Mouse (Mus musculus) megakaryocyte, embryonic 14.5 days (primary cell): Measurements from ENCODE around the gene Mrpl27. TPM values are rescaled to one million over a fixed set of nuclear protein-coding genes. Genes with fewer than 3 reads are reported as not detected.

Experiments
- H3K27me3 ChIP-seq: replicated peaks from 2 replicates; pipeline ENCODE3; 2012; ENCODE audit warnings: inconsistent platforms
- H3K36me3 ChIP-seq: replicated peaks from 2 replicates; pipeline ENCODE3; 2012; ENCODE audit warnings: low read length, inconsistent platforms, mixed read lengths
- H3K4me1 ChIP-seq: 2 replicates; pipeline ENCODE4 v1.6.1; 2012; ENCODE audit warnings: inconsistent platforms
- H3K4me3 ChIP-seq: replicated peaks from 2 replicates; pipeline ENCODE3; 2012; ENCODE audit warnings: moderate library complexity, mild to moderate bottlenecking, inconsistent platforms
- H3K9me3 ChIP-seq: 2 replicates; pipeline ENCODE4 v1.6.1; 2012; ENCODE audit warnings: inconsistent platforms
- FLI1 ChIP-seq: IDR thresholded peaks from 2 replicates; pipeline ENCODE4 v1.6.1; 2012; ENCODE audit warnings: low read length, inconsistent platforms, mixed read lengths
- GATA1 ChIP-seq: IDR thresholded peaks from 3 replicates; pipeline ENCODE4 v1.6.1; 2012; ENCODE audit warnings: mixed read lengths, low read length, inconsistent platforms, borderline replicate concordance
- polyA plus RNA-seq: library from polyadenylated mRNA; stranded (reverse); fragments of >175 nt; gene quantifications from 2 replicates; pipeline ENCODE4 v1.2.3, GENCODE M21; 2012; ENCODE audit warnings: low replicate concordance; ENCODE audit not compliant: insufficient read depth

Gene Mrpl27
- polyA plus RNA-seq, 1 experiment = 93.0 TPM

GRCm38 (mm10) chr11:94695508-94695907, 41.9 kb downstream of the Mrpl27 start:
- Histone ChIP-seq H3K9me3 (peaks cover 6% of the 10 kb centered on the region), H3K4me1 (peaks cover 14% of the 10 kb centered on the region; the same call in 1 of the 2 replicates)
- no peak for TF ChIP-seq GATA1
- TF ChIP-seq FLI1 = no peak

DNA sequence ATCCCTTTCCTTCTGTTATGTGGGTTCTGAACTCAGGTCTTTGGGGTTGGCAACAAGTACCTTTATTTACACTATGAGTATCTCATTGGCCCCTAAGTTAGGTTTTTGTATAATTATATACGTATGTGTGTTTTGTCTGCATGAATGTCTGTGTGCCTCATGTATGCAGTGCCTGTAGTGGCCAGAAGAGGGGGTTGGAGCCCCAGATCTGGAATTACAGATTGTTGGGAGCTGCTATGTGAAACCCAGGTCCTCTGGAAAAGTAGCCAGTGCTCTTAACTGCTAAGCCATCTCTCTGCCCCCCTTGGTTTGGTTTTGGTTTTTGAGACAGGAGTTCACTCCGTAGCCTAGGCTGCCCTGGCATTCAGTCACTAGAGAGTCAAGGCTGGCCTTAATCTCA, 43.6 kb downstream of the Mrpl27 start:
- Histone ChIP-seq H3K4me3 (no peak overlapping the region), H3K9me3 (peaks cover 6% of the 10 kb centered on the region), H3K4me1 (peaks cover 14% of the 10 kb centered on the region; the same call in 1 of the 2 replicates), H3K36me3 (no peaks in the 10 kb centered on the region), H3K27me3 (peaks cover 22% of the 10 kb centered on the region)
- TF ChIP-seq FLI1 (no peak), GATA1 (no peak)

More at GRCm38 (mm10) chr11:94695508-94695907, 41.9 kb downstream of the Mrpl27 start:
- Histone ChIP-seq H3K27me3 (peaks cover 11% of the 10 kb centered on the region), H3K36me3 (no peaks in the 10 kb centered on the region), H3K4me3 (no peak overlapping the region)

- H3K36me3 ChIP-seq = no peaks in the 10 kb centered on the region
- H3K4me1 ChIP-seq = peaks cover 14% of the 10 kb centered on the region; the same call in 1 of the 2 replicates
- TF ChIP-seq GATA1 (no peak), FLI1 (no peak)
- H3K9me3 ChIP-seq = peaks cover 6% of the 10 kb centered on the region
- H3K4me3 ChIP-seq = no peak overlapping the region
- peaks cover 25% of the 10 kb centered on the region for H3K27me3 ChIP-seq
Measured at GRCm38 (mm10) chr11:94697703-94698464, 44.3 kb downstream of the Mrpl27 start.

DNA sequence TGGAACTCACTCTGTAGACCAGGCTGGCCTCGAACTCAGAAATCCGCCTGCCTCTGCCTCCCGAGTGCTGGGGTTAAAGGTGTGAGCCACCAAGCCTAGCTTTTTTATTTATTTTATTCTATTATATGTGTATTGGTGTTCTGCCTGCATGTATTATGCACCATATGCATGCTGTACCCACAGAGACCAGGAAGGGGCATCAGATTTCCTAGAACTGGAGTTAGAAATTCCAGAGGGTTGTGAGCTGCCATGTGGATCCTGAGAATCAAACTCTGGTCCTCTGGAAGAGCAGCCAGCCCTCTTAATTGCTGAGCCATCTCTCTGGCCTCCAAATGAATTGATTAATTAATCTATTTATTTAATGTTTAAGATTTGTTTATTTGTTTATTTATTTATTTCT, 45.8 kb downstream of the Mrpl27 start:
- TF ChIP-seq FLI1 = no peak
- TF ChIP-seq GATA1 = no peak
- H3K27me3 ChIP-seq = peaks cover 26% of the 10 kb centered on the region
- peaks cover 7% of the 10 kb centered on the region for H3K9me3 ChIP-seq
- H3K4me3 ChIP-seq = no peak overlapping the region
- H3K4me1 ChIP-seq = peaks cover 14% of the 10 kb centered on the region; the same call in 1 of the 2 replicates
- H3K36me3 ChIP-seq = no peaks in the 10 kb centered on the region

DNA sequence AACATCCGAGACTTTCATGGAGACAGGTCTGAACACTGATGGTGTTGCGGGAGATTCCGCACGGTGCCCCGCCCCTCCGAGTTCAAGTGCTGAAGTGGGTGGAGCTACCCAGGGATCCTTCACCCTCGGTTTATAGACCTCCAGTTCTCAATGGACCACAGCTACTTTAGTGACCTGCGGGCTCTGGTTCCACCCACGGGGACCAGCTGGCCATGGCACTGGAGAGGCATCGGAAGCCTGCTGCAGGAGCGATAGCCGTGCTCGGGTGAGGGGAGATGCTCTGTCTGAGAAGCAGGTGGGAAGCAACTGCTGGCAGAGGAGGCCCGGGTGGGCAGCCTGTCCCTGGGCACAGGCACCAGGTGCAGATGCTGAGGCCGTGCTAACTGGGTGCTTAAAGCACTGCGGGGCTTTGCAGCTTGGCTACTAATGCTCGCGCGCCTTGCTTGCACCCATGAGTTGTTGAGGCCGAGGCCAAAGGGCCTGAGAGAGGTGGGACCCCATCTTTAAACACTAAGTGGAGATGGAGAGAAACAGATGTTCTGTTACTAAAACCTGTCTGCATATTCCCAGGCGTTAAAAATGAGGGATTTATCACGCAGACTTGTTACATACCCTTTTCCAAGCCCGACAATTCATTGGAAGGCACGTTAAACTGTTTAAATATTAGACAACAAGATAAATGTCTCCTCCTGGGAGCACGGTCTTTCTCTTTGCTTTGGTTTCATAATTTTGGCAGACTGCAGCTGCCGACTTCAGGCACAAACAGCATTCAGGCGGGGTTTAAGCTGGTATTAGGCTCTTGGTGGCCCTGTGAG, 48.0 kb downstream of the Mrpl27 start:
- TF ChIP-seq GATA1 (no peak), FLI1 (no peak)

GRCm38 (mm10) chr11:94702216-94702610, 48.6 kb downstream of the Mrpl27 start:
- Histone ChIP-seq H3K36me3 (no peaks in the 10 kb centered on the region), H3K9me3 (peaks cover 23% of the 10 kb centered on the region), H3K27me3 (peaks cover 27% of the 10 kb centered on the region), H3K4me1 (peaks cover 3% of the 10 kb centered on the region; the same call in 1 of the 2 replicates), H3K4me3 (no peak overlapping the region)
- TF ChIP-seq GATA1 (no peak), FLI1 (no peak)

More for the DNA sequence above, 48.0 kb downstream of the Mrpl27 start:
- Histone ChIP-seq H3K4me1 (peaks cover 3% of the 10 kb centered on the region; the same call in 1 of the 2 replicates), H3K9me3 (peaks cover 23% of the 10 kb centered on the region), H3K27me3 (peaks cover 29% of the 10 kb centered on the region), H3K36me3 (no peaks in the 10 kb centered on the region), H3K4me3 (no peak overlapping the region)

GRCm38 (mm10) chr11:94704020-94704419, 50.5 kb downstream of the Mrpl27 start:
- Histone ChIP-seq H3K4me1 (peaks cover 3% of the 10 kb centered on the region; the same call in 1 of the 2 replicates), H3K9me3 (peaks cover 32% of the 10 kb centered on the region), H3K4me3 (no peak overlapping the region), H3K36me3 (no peaks in the 10 kb centered on the region), H3K27me3 (peaks cover 38% of the 10 kb centered on the region)
- TF ChIP-seq FLI1 (no peak), GATA1 (no peak)

DNA sequence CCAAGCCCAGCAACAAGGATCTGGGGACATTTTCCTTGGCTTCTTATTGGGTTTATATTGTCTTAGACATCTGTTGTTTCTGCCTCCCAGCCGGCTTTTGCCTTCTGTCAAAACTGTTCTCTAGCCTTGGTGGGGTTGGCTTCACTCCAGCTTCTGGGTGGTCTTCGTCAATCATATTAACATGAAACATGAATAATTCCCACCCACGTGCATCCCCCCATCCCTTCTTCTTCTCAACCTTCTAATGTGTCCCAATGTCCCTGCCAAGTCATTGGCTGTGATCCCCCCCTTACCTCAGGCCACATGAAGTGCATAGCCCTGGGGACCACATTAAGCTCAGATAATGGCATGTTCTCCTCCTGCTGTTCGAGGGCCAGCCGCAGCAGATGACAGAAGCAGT, 50.9 kb downstream of the Mrpl27 start, which contains the start of gene Gm11541:
Gene Gm11541, minus strand, starts transcription at position 28 of the 400 bp plus-strand sequence.
- H3K4me1 ChIP-seq = peaks cover 3% of the 10 kb centered on the region; the same call in 1 of the 2 replicates
- H3K27me3 ChIP-seq = peaks cover 42% of the 10 kb centered on the region
- no peak within 1 kb of the TSS for H3K4me3 ChIP-seq
- peaks cover 32% of the 10 kb centered on the region for H3K9me3 ChIP-seq
- H3K36me3 ChIP-seq = no peaks in the 10 kb centered on the region
- no peak for TF ChIP-seq FLI1

Other genes with a start within 250 kb of the Mrpl27 start
- gene Cacna1g, start 179.6 kb upstream of the Mrpl27 start, polyA plus RNA-seq = not detected in 2 replicates
- not detected in 2 replicates for gene Spata20, start 167.6 kb upstream of the Mrpl27 start, polyA plus RNA-seq
- gene Epn3, start 153.8 kb upstream of the Mrpl27 start, polyA plus RNA-seq = not detected in 2 replicates
- gene Mycbpap, start 132.0 kb upstream of the Mrpl27 start, polyA plus RNA-seq = not detected in 2 replicates
- gene Rsad1, start 104.5 kb upstream of the Mrpl27 start, polyA plus RNA-seq = 0.92 and 2.2 TPM in 2 replicates
- gene Chad, start 88.7 kb upstream of the Mrpl27 start, polyA plus RNA-seq = 0.45 TPM in 1 of 2 replicates, not detected in the other
- gene Acsf2, start 51.9 kb upstream of the Mrpl27 start, polyA plus RNA-seq = 12.9 and 26.6 TPM in 2 replicates
- 85.5 and 96.0 TPM in 2 replicates for gene Lrrc59, start 24.0 kb upstream of the Mrpl27 start, polyA plus RNA-seq
- gene Eme1, start 197 bp downstream of the Mrpl27 start, polyA plus RNA-seq = 6.0 and 9.3 TPM in 2 replicates
- gene Xylt2, start 23.7 kb downstream of the Mrpl27 start, polyA plus RNA-seq = 5.2 and 18.2 TPM in 2 replicates
- not detected in 2 replicates for gene Gm11541, start 50.7 kb downstream of the Mrpl27 start, polyA plus RNA-seq
- not detected in 2 replicates for gene Cdc34b, start 88.0 kb downstream of the Mrpl27 start, polyA plus RNA-seq
- gene Tmem92, start 128.9 kb downstream of the Mrpl27 start, polyA plus RNA-seq = not detected in 2 replicates